Mouse (Mus musculus) hindbrain, postnatal 0 days (tissue): ENCODE results near the gene Ppm1d. TPM values are rescaled to one million over a fixed set of nuclear protein-coding genes. Genes with fewer than 3 reads are reported as not detected.

ENCODE experiments used
- ATAC-seq: fragments of 200-750 bp; cut with Nextera tagmentation; 2 replicates; pipeline ENCODE4 v1.8.0; 2017; ENCODE audit warnings: mild to moderate bottlenecking, moderate TSS enrichment, moderate library complexity
- DNase-seq: peaks from one replicate; pipeline ENCODE4 v3.0.0-alpha.2; 2015; ENCODE audit warnings: low spot score
- H3K27ac ChIP-seq: fragments of 300-500 bp; sonication (generic); 2 replicates; pipeline ENCODE4 v1.5.1; 2014; ENCODE audit warnings: mild to moderate bottlenecking
- H3K27me3 ChIP-seq: fragments of 300-500 bp; sonication (generic); 2 replicates; pipeline ENCODE4 v1.6.1; 2014; ENCODE audit warnings: low read length, mixed read lengths; ENCODE audit not compliant: insufficient read depth
- H3K36me3 ChIP-seq: fragments of 300-500 bp; sonication (generic); 2 replicates; pipeline ENCODE4 v1.6.1; 2014; ENCODE audit warnings: low read length, mixed read lengths; ENCODE audit not compliant: insufficient read depth
- H3K4me1 ChIP-seq: fragments of 300-500 bp; sonication (generic); 2 replicates; pipeline ENCODE4 v1.6.1; 2014; ENCODE audit warnings: antibody characterized with exemption, low read length, mixed read lengths; ENCODE audit not compliant: insufficient read depth
- H3K4me2 ChIP-seq: fragments of 300-500 bp; sonication (generic); 2 replicates; pipeline ENCODE4 v1.6.1; 2014; ENCODE audit warnings: low read depth, mild to moderate bottlenecking, low read length, moderate library complexity, mixed read lengths
- H3K4me3 ChIP-seq: fragments of 300-500 bp; sonication (generic); 2 replicates; pipeline ENCODE4 v1.5.1; 2014; ENCODE audit warnings: low read length
- H3K9ac ChIP-seq: fragments of 300-500 bp; sonication (generic); replicated peaks from 2 replicates; pipeline ENCODE4 v1.6.1; 2014; ENCODE audit warnings: mild to moderate bottlenecking, low read length, moderate library complexity, mixed read lengths
- H3K9me3 ChIP-seq: fragments of 300-500 bp; sonication (generic); 2 replicates; pipeline ENCODE4 v1.6.1; 2016; ENCODE audit warnings: low read length, mixed read lengths
- CTCF ChIP-seq: IDR thresholded peaks from 2 replicates; pipeline ENCODE4 v1.5.1; 2016; ENCODE audit warnings: antibody characterized with exemption, control low read depth, low read depth
- WGBS: fragments of 180-500 bp; shearing (Covaris S2); extraction: QIAGEN DNeasy Blood & Tissue Kit; methylation state at CpG from one replicate; pipeline ENCODE4 v1.1.7; 2014; 5-methylcytosine and 5-hydroxymethylcytosine counted together
- polyA plus RNA-seq: library from polyadenylated mRNA; unstranded; fragments of >200 nt; fragmentation: Nextera tagmentation; extraction: Ambion mirVana; gene quantifications from 2 replicates; pipeline ENCODE4 v1.2.1, GENCODE M21; 2015
- total RNA-seq: library from RNA; depleted of rRNA; stranded (reverse); fragments of >200 nt; gene quantifications from 2 replicates; pipeline ENCODE4 v1.2.3, GENCODE M21; 2014

Ppm1d gene
- total and polyA plus RNA-seq, 2 experiments from 2014 or later: 11.4 to 14.5 TPM

- no peak overlapping the region for H3K27ac ChIP-seq
- no peaks in the 10 kb centered on the region for H3K27me3 ChIP-seq
- no peak overlapping the region for H3K4me3 ChIP-seq
- TF ChIP-seq CTCF: peak; percentile 26; the same call in 1 of the 2 replicates
- H3K9ac ChIP-seq: no peak overlapping the region
- no peaks in the 10 kb centered on the region for H3K9me3 ChIP-seq
- no peaks in the 10 kb centered on the region for H3K4me1 ChIP-seq
- H3K4me2 ChIP-seq: no peak overlapping the region
- ATAC-seq (no peak), DNase-seq (no peak)
- WGBS: 90% methylated on average over 1 of the region's 1 CpGs
- H3K36me3 ChIP-seq: no peaks in the 10 kb centered on the region
Measured at GRCm38 (mm10) chr11:85278175-85278574, 32.9 kb upstream of the Ppm1d start.

- no peaks in the 10 kb centered on the region for H3K27me3 ChIP-seq
- H3K4me3 ChIP-seq: no peak overlapping the region
- H3K4me2 ChIP-seq: no peak overlapping the region
- no peak for TF ChIP-seq CTCF
- H3K4me1 ChIP-seq: no peaks in the 10 kb centered on the region
- H3K27ac ChIP-seq: no peak overlapping the region
- H3K9ac ChIP-seq: no peak overlapping the region
- H3K9me3 ChIP-seq: no peaks in the 10 kb centered on the region
- 78% methylated on average over 15 of the region's 15 CpGs for whole genome bisulfite sequencing
- DNase-seq (no peak), ATAC-seq (no peak)
- H3K36me3 ChIP-seq: no peaks in the 10 kb centered on the region
Measured at GRCm38 (mm10) chr11:85281219-85281878, 29.7 kb upstream of the Ppm1d start.

DNA sequence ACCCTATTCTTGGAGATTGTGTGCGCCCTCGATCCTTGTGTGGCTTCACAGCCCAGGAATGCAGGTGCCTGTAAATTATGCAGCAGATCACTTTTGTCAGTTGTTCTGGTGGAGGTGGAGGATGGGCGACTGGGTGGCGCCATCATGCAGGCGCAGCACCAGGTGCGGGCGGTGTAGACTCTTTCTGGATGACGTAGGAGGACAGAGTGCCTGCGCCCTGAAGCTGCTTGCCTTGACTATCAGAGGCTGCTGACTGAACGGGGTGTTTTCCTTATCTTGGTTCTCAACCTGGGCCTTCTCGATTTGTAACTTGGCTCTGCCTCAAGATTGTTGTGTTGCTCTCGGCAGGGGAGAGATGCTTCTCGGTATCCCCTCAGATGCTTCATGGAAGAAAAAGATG lies 13.1 kb upstream of the Ppm1d start:
- no peak overlapping the region for H3K9ac ChIP-seq
- no peaks in the 10 kb centered on the region for H3K27me3 ChIP-seq
- no peaks in the 10 kb centered on the region for H3K4me1 ChIP-seq
- no peak overlapping the region for H3K27ac ChIP-seq
- WGBS: 81% methylated on average over 13 of the region's 13 CpGs
- H3K4me2 ChIP-seq: no peak overlapping the region
- H3K9me3 ChIP-seq: no peaks in the 10 kb centered on the region
- no peaks in the 10 kb centered on the region for H3K36me3 ChIP-seq
- H3K4me3 ChIP-seq: no peak overlapping the region
- ATAC-seq (no peak), DNase-seq (no peak)
- TF ChIP-seq CTCF: no peak

DNA sequence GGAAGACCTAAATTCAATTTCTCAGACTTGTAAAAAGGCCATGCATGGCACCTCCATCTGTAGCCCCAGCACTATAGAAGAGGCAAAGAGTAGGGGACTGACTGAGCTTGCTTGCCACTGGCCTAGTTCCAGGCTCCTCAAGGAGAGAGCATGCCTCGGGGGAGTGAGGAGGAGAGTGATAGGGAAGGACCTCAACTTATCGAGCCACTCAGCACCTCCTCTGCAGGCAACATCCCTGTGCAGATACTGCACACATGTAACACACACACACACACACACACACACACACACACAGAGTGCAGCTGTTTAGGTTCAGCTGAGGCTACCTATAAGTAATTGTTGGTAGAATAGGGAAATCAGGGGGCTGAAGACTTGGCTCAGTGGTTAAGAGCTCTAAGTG lies 11.2 kb upstream of the Ppm1d start:
- no peaks in the 10 kb centered on the region for H3K27me3 ChIP-seq
- DNase-seq (no peak), ATAC-seq (no peak)
- WGBS: 71% methylated on average over 2 of the region's 2 CpGs
- no peaks in the 10 kb centered on the region for H3K9me3 ChIP-seq
- no peak overlapping the region for H3K4me2 ChIP-seq
- H3K4me3 ChIP-seq: no peak overlapping the region
- H3K27ac ChIP-seq: no peak overlapping the region
- TF ChIP-seq CTCF: no peak
- no peaks in the 10 kb centered on the region for H3K36me3 ChIP-seq
- no peak overlapping the region for H3K9ac ChIP-seq
- H3K4me1 ChIP-seq: no peaks in the 10 kb centered on the region

DNA sequence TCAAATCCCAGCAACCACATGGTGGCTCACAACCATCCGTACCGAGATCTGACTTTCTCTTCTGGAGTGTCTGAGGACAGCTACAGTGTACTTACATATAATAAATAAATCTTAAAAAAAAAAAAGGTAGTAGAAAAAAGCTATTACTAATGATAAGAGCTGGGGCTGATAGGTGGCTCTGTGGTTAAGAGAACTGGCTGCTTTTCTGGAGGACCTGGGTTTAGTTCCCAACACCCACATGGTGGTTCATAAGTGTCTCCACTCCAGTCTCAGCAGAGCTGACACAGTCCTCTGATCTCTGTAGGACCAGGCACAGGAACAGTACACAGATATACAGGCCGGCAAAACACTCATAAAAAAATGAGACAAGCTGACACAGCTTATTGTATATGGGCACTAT lies 9.9 kb upstream of the Ppm1d start:
- H3K4me2 ChIP-seq: no peak overlapping the region
- WGBS: 80% methylated on average over 3 of the region's 3 CpGs
- no peaks in the 10 kb centered on the region for H3K4me1 ChIP-seq
- no peak overlapping the region for H3K27ac ChIP-seq
- H3K9ac ChIP-seq: no peak overlapping the region
- no peaks in the 10 kb centered on the region for H3K27me3 ChIP-seq
- DNase-seq (no peak), ATAC-seq (no peak)
- H3K36me3 ChIP-seq: no peaks in the 10 kb centered on the region
- TF ChIP-seq CTCF: no peak
- H3K4me3 ChIP-seq: no peak overlapping the region
- no peaks in the 10 kb centered on the region for H3K9me3 ChIP-seq

DNA sequence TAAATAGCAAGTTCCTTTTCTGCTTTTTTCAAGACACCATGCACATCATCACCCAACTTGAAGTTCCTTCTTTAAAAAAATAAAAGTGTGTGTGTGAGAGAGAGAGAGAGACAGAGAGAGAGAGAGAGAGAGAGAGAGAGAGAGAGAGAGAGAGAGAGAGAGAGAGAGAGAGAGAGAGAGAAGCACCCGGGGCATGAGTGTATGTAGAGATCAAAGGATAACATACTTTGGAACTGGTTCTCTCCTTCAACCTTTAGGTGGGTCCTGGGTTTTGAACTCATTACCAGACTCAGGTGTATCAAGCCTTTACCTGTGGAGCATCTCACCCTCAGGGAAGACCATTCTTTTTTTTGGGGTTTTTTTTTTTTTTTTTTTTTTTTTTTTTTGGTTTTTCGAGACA lies 9.2 kb upstream of the Ppm1d start:
- TF ChIP-seq CTCF: no peak
- Histone ChIP-seq H3K4me2 (no peak overlapping the region), H3K36me3 (no peaks in the 10 kb centered on the region), H3K27me3 (no peaks in the 10 kb centered on the region), H3K9me3 (no peaks in the 10 kb centered on the region), H3K4me3 (no peak overlapping the region), H3K4me1 (no peaks in the 10 kb centered on the region), H3K9ac (no peak overlapping the region), H3K27ac (no peak overlapping the region)
- DNase-seq: no peak
- 75% methylated on average over 2 of the region's 2 CpGs for WGBS
- no peak for ATAC-seq

DNA sequence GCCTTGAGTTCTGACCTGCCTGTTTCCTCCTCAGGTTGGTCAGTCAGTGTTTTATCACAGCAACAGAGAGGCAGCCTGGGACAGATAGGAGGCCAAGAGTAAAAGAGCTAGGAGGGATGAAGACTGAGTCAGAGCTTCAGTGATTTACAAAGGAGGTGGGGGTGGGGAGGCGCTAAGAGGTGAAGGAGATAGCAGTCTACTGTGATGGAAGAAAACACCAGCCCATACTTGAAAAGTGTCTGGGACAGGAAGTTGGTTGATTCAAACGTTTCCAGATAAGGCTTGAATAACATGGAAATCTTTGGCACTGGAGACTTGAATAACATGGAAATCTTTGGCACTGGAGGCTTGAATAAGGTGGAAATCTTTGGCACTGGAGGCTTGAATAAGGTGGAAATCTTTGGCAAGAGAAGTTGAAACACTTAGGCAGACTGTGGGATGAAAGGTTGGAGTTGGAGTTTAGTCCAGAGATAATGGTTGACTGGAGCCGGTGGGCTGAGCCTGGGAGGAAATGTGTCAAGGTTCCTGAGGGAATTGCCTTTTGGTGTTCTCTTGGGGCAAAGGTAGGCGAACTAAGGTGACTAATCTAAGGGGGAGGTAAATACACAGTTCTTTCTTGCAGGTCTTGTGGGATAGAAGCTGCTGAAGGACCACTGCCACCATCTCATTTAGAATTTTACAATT lies 4.3 kb upstream of the Ppm1d start:
- no peak for TF ChIP-seq CTCF
- H3K9ac ChIP-seq: no peak overlapping the region
- H3K27ac ChIP-seq: no peak overlapping the region
- no peaks in the 10 kb centered on the region for H3K36me3 ChIP-seq
- H3K4me2 ChIP-seq: no peak overlapping the region
- H3K4me3 ChIP-seq: no peak overlapping the region
- no peaks in the 10 kb centered on the region for H3K27me3 ChIP-seq
- no peak for DNase-seq
- no peak for ATAC-seq
- H3K9me3 ChIP-seq: no peaks in the 10 kb centered on the region
- H3K4me1 ChIP-seq: no peaks in the 10 kb centered on the region
- 69% methylated on average over 4 of the region's 4 CpGs for WGBS
